Mouse (Mus musculus) layer of hippocampus, postnatal 36 days (tissue): ENCODE results near the gene Ptpre. TPM values are rescaled to one million over a fixed set of nuclear protein-coding genes. Genes with fewer than 3 reads are reported as not detected.
"Not testable (repeated sequence)": the region's sequence is repeated elsewhere in the genome, so short reads cannot be mapped to it uniquely, and the experiment has no call there.

Experiments used
- DNase-seq, 2 experiments: peaks; one replicate each; pipeline ENCODE4 v3.0.0; 2022
- total RNA-seq, 2 experiments: library from RNA; stranded (reverse); gene quantifications; 2 replicates each; pipeline ENCODE4 v1.2.3; 2021

Ptpre gene
- total RNA-seq, 2 experiments from 2014 or later: 47.0 to 53.8 TPM

- no peak for DNase-seq
Observed at GRCm38 (mm10) chr7:135649306-135649705, 112.0 kb downstream of the Ptpre start.

- DNase-seq: no peak
Observed at GRCm38 (mm10) chr7:135650061-135650460, 112.8 kb downstream of the Ptpre start.

GRCm38 (mm10) chr7:135651831-135652511 is 114.7 kb downstream of the Ptpre start:
- DNase-seq: no peak

- DNase-seq: no peak
Observed at GRCm38 (mm10) chr7:135652781-135653180, 115.5 kb downstream of the Ptpre start.

GRCm38 (mm10) chr7:135653601-135654000 is 116.3 kb downstream of the Ptpre start:
- DNase-seq: no peak

GRCm38 (mm10) chr7:135654288-135654687 is 117.0 kb downstream of the Ptpre start:
- DNase-seq: no peak

GRCm38 (mm10) chr7:135655113-135655512 is 117.8 kb downstream of the Ptpre start:
- DNase-seq: no peak

- no peak for DNase-seq
Observed at GRCm38 (mm10) chr7:135658150-135658549, 120.9 kb downstream of the Ptpre start.

- no peak for DNase-seq
Observed at GRCm38 (mm10) chr7:135659314-135659935, 122.1 kb downstream of the Ptpre start.

- no peak for DNase-seq
Observed at GRCm38 (mm10) chr7:135660314-135660713, 123.0 kb downstream of the Ptpre start.

GRCm38 (mm10) chr7:135664211-135664610 is 126.9 kb downstream of the Ptpre start:
- DNase-seq: no peak

- no peak for DNase-seq
Observed at GRCm38 (mm10) chr7:135666314-135666713, 129.0 kb downstream of the Ptpre start.

GRCm38 (mm10) chr7:135668852-135669739 is 131.8 kb downstream of the Ptpre start:
- peak; percentile 27 to 37 for DNase-seq

- DNase-seq: no peak
Observed at GRCm38 (mm10) chr7:135673576-135673975, 136.3 kb downstream of the Ptpre start.

- no peak for DNase-seq
Observed at GRCm38 (mm10) chr7:135676722-135677121, 139.4 kb downstream of the Ptpre start.

GRCm38 (mm10) chr7:135680334-135680733 is 143.1 kb downstream of the Ptpre start:
- DNase-seq: no peak

- DNase-seq: not testable (repeated sequence)
Observed at GRCm38 (mm10) chr7:135684098-135684497, 146.8 kb downstream of the Ptpre start.

- no peak for DNase-seq
Observed at GRCm38 (mm10) chr7:135684938-135685337, 147.7 kb downstream of the Ptpre start.

- DNase-seq: no peak
Observed at GRCm38 (mm10) chr7:135689396-135689795, 152.1 kb downstream of the Ptpre start.

- no peak for DNase-seq
Observed at GRCm38 (mm10) chr7:135691941-135692340, 154.7 kb downstream of the Ptpre start.

- no peak for DNase-seq
Observed at GRCm38 (mm10) chr7:135694130-135694529, 156.8 kb downstream of the Ptpre start.

GRCm38 (mm10) chr7:135694796-135695195 is 157.5 kb downstream of the Ptpre start:
- DNase-seq: no peak

GRCm38 (mm10) chr7:135696127-135696526 is 158.8 kb downstream of the Ptpre start:
- DNase-seq: no peak
